Mouse (Mus musculus) skeletal muscle tissue, adult 2 months (tissue): Measurements from ENCODE around the gene Dupd1.
"Not testable (repeated sequence)": the region's sequence is repeated elsewhere in the genome, so short reads cannot be mapped to it uniquely, and the experiment has no call there.

ENCODE experiments used
- DNase-seq: peaks from one replicate; pipeline ENCODE4 v3.0.0-alpha.2; 2012; ENCODE audit warnings: low read depth, low spot score

Gene Dupd1

DNA sequence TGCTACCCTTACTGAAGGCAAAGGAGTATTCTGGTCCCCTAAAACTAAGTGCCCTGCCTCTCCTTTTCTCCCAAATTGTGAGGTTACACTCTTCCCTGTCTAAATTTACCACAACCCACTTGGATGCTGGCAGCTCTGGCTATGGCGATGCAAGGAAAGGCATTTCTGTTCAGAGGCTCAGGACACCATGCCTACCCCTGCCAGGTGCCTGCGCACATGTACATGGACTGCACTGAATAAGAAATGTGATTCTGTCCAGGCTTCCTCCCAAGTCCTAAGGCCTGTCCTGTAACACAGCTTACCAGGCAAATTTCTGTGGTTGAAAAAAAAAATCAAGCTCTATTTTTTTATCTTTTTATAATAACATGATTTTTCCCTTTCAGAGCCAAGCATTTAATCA is 38.2 kb downstream of the Dupd1 start:
- DNase-seq = peak; percentile 41

DNA sequence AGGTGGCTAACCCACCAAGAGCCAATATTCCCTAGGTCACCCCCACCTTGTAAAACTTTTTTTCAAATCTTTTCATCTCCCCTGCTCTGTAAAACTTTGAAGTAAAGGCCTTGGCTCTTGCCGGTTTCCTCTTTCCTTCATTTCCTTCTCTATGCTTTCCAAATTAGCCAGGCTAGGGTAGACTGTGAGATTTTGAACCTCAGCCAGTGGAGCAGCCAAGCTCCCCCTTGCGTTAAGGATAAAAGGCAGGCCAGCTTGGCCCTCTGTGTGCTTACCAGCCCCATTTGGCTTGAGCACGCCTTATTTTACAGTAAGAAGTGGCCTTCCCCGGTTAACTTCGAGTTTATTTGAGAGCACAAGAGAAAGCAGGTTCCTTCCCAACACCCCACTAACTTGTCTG is 39.9 kb downstream of the Dupd1 start:
- no peak for DNase-seq

DNA sequence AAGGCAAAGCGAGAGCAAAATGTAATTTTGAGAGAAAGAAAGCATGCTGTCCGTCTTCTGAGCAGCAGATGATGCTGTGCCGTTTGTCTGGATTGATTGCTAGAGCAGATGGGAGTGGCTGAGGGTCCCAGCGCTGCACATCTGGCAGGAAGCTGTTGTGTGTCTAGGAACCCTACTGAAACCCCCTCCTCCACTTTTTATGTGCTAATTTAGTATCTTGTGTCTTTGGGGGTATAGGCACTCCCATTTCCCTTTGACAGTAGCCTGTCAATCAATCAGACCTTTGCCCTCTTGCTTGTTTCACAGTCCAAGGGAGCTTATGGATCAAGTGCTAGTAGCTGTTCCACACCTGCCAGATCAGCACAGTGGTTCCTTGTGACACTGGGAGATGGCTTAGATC is 41.3 kb downstream of the Dupd1 start:
- no peak for DNase-seq

DNA sequence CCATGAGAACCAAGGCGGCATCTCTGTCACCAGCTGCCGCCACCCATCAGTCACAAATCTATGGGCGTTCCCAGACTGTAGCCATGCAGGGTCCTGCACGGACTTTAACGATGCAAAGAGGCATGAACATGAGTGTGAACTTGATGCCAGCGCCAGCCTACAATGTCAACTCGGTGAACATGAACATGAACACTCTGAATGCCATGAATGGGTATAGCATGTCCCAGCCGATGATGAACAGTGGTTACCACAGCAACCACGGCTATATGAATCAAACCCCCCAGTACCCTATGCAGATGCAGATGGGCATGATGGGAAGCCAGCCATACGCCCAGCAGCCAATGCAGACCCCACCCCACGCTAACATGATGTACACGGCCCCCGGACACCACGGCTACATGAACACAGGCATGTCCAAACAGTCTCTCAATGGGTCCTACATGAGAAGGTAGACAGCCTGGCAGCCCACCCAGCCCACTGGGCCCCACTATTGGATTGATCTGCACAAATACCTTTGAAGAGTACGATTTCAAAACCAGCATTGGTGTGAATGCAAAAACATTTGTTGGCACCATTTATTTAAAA is 43.9 kb downstream of the Dupd1 start:
- not testable (repeated sequence) for DNase-seq

DNA sequence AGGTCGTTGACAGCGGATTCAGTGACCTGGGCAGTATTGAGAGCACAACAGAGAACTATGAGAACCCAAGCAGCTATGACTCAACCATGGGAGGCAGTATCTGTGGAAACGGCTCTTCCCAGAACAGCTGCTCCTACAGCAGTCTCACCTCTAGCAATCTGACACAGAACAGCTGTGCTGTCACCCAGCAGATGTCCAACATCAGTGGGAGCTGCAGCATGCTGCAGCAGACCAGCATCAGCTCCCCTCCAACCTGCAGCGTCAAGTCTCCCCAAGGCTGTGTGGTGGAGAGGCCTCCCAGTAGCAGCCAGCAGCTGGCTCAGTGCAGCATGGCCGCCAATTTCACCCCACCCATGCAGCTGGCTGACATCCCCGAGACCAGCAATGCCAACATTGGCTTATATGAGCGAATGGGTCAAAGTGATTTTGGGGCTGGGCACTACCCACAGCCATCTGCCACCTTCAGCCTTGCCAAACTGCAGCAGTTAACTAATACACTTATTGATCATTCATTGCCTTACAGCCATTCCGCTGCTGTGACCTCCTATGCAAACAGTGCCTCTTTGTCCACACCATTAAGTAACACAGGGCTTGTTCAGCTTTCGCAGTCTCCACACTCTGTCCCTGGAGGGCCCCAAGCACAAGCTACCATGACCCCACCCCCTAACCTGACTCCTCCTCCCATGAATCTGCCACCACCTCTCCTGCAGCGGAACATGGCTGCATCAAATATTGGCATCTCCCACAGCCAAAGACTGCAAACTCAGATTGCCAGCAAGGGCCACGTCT is 44.5 kb downstream of the Dupd1 start:
- no peak for DNase-seq

DNA sequence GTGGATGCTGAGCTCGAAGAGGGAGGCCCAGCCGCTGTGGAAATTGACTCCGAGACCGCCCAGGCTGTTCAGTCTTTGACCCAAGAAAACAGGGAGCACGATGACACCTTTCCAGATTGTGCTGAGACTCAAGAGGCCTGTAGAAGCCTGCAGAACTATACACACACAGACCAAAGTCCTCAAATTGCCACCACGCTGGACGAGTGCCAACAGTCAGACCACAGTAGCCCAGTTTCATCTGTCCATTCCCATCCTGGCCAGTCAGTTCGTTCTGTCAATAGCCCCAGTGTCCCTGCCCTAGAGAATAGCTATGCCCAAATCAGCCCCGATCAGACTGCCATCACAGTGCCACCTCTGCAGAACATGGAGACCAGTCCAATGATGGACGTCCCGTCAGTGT is 45.2 kb downstream of the Dupd1 start:
- no peak for DNase-seq

GRCm38 (mm10) chr14:21662465-21663142 is 51.8 kb downstream of the Dupd1 start:
- no peak for DNase-seq

GRCm38 (mm10) chr14:21659652-21660051 is 54.7 kb downstream of the Dupd1 start:
- DNase-seq = peak; percentile 57

DNA sequence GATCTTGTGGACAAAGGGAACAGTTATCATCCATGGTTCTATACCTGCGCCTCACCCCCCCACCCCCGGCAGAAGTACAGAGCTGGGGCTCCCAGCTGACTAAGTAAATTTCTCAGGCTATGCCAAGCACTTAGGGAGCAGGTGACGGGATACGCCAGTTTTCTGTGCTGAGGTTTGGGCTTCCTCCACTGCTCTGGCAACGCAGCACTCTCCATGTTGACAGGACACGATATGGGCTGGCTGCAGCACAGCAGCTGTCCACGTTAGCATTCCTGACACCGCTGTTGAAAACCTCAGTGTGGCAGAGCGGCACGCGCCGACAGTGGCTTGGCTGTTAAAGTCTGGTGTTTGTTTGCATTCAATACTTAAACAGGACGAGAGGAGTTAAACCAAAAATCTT is 55.2 kb downstream of the Dupd1 start:
- DNase-seq = peak; percentile 41

GRCm38 (mm10) chr14:21653813-21654212 is 60.6 kb downstream of the Dupd1 start:
- DNase-seq = no peak

GRCm38 (mm10) chr14:21640806-21641435 is 73.5 kb downstream of the Dupd1 start:
- no peak for DNase-seq

DNA sequence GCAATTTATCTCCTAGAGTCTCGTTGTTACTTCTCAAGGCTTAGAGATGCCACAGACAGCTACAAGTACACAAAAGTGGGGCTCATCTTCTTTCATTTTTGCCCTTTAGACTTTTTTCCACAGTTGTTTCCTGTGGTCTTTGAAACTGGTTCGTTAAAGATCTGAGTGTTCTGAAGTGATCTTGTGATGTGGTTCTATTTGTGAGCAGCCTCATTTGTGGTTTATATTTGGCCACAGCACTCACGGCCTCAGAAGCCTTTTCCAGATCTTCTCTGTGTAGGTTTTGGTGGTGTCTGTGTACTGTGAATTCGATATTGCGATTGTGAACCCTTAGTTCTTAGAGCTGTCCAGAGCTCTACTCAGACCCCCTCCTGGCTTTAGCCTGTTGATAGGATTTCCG is 77.8 kb downstream of the Dupd1 start:
- DNase-seq = no peak

GRCm38 (mm10) chr14:21631665-21632200 is 82.6 kb downstream of the Dupd1 start:
- DNase-seq = peak; percentile 32
